Mouse (Mus musculus): ENCODE measurements at regions not wholly inside any gene's neighbourhood (a gene's known extent, or its start where the extent isn't known, plus 50 kb on each side); places are given as distances from the start of the nearest gene placed in this dataset.
A peak's percentile ranks its signal among the peaks of the same experiment; 100 is the strongest.

DNA sequence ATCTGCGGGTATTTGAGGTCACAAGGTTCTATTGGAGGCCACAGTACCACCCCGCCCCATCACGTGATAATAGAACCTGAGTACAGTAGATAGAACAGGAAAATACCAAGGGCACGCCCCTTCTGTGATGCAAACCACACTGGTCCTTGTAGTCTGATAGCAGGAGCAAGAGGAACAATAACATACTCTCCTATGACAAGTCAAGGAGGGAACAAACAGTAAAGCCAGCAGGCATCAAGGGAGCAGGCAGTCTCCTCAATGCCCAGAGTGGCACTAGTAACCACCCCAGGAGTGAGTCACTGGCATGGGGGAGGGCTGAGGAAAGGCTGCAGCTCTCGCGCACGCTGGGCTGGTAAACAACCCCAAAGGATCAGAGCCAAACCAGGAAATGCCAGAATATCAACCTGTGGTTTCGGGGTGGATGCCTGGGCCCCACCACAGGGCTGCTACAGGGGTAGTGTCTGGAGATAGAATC lies 150.5 kb upstream of the Tmc1 start:
- DNase-seq (ENCODE audit: low spot score in 2 of 2): peak; percentile 27 to 46

DNA sequence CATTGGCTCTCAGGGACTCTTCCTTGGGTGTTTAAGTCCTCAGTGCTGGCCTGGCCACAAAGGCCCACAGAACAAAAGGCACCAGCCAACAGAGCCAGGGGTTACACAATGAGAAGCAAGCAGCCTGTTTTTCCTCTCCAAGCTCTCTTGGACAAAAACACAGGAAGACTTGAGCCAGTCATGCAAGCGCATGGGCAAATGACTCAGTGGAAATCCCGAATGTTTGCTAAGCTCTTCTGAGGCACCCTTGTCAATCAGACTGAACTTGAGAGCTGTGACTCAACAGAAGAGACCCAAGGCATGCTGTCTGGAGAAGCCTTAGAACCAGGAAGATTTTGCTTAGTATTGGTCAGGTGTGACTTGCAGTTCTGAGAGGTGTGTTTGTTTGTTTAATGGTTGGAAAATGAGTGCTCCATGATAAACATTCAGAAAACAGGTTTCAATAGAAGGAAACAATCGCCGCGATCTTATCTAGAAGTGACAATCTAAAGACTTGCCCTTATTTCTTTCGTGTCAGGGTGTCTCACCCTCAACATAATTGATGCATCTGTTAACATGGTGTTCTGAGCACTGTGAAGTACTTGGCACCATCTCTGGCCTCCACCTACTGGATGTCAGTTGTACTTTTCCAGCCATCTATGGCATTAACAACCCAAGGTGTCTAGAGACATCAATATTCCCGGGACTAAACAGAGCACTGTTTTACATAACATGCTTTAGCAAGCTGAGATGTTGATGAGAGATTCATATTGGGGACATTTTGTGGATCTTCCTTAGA lies 124.0 kb upstream of the Tmc1 start:
- DNase-seq (ENCODE audit: low spot score in 2 of 2): no peak

DNA sequence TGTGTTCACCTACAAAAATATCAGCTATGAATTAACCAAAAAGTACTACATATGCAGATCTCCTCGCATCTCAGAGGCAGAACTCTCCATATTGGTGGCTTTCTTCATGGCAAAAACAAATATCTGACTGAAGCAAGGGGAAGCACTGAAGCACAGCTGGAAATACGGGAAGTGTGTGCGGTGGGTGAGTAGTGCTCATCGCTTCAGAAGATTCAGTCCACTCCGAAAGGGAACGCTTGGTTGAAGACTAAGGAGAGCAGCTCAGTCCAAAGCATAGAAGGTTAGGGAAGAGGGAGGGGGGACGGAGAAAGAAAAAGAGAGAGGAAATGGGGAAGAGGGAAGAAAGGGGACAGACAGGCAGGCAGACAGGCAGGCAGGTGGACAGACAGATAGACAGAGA lies 114.4 kb upstream of the Tmc1 start:
- DNase-seq (ENCODE audit: low spot score in 2 of 2): no peak

DNA sequence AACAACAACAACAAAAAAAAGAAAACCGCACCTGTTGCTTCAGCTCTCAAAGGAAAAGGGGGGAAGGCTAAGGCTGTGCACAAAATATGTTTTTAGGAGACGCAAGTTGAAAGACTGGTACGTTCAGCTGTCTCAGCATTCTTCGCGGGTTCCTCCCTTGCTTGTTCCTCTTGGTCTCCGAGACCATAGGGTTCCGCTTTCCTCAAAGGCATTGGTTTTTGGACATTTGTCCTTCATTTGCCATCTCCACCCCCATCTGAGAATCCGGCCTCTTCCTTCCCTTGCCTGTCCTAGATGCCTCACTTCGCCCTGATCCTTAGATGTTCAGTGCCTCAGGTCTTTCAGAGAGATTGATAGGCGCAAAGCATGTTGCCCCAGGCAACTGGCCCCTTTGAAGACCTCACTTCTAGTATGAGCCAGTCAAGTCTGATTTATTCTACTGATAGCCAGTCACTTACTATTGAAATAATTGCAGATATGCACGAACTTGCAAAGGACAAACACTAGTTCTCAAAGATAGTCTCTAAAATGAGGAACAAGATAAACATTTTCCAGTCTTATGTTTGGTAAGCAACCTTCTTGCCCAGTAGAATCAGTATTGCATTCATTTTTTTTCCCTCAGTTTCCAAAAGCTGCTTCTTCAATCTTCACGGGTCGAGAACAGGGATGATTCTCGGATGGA lies 112.6 kb upstream of the Tmc1 start:
- DNase-seq (ENCODE audit: low spot score in 2 of 2): no peak

DNA sequence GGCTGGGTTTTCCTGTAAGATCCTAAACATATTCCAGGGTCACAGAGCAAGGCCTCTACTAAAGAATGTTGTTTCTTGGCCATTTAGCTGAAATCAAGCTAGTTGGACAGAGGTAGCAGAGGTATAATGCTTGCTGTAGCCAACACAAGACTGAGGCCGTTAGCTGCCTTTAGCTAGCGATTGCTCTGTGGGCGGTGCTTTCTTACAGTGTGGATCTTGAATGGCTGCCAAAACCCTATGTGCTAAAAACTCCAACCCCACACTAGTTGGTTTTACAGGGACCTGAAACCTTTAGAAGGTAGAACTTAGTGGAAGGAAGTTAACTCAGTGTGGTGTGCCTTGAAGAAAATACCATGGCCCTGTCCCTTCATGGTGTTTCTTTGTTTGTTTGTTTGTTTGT lies 110.9 kb upstream of the Tmc1 start:
- no peak for DNase-seq (ENCODE audit: low spot score in 2 of 2)

DNA sequence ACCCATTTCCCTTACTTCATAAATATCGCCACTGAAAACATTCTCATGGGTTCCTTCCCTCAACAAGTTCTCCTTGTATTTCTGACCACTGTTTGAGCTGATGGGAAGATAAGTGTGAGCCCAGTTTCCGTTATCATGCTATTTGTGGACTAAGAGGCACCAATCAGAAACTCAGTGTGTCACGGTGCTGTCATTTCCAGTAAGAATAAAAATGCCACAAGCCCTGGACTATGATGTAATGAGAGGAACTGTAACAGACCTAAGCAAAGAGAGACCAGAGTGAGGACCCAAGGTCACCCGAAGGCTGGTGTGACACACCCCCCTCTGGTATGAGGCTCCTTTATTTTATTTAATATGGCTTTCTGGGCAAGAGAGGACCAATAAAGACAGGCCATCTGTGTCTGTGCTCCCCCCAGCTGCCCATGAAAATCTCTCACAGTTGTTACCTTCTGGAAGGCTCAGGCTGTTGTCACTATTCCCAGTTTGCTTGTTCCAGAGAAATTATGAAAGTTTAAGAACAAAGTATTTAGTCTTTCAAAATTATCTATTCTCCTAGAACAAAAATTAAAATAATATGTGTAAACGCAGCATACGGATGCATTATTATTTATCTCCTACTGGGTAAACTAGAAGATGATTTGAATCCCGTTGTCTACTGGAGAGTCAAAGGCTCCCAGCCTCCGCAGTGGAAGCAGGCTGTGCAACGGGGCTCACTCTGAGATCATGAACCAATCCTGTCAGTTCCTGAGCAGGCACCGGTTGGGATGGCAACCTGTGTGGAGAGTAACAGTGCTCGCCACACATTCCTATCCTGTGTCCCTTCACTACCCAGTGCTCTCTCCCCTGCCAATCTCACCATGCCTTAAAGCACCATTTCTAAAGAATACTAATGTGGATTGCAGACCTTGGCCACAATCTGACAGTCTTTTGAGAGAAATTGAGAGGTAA lies 99.9 kb upstream of the Tmc1 start:
- no peak for DNase-seq (ENCODE audit: low spot score in 2 of 2)

DNA sequence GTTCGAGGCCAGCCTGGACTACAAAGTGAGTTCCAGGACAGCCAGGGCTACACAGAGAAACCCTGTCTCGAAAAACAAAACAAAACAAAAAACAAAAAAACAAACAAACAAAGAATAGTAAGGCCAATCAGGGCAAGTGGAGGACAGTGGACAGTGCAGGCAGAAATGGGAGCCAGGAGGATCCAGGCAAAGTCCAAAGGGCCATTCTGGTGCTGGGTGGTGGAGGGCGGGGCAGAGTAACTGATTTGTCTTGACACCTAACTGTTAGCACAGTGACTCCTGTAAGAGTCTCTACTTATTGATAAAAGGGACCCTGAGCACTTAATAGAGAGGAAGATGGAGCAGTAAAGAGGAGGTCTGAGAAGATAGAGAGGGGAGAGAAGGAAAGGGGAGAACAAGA lies 98.8 kb upstream of the Tmc1 start:
- no peak for DNase-seq (ENCODE audit: low spot score in 2 of 2)

DNA sequence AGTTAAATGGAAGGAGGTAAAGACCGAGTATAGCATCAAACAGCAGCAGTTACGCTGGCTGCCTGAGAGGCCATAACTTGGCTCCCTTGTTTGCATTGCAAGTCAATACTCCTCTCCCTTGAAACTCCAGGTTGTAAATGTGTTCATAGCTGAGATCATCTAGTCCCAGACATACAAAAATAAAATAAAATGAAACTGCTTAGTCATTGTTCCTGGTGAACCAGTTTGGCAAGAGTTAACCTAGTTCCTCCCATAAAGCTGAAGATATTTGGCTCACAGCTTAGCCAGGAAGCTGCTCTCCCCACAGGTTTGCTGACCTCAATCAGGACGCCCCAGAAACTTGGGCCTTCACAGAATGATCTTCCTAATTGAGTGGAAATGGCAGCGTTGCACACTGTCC lies 97.9 kb upstream of the Tmc1 start:
- no peak for DNase-seq (ENCODE audit: low spot score in 2 of 2)

DNA sequence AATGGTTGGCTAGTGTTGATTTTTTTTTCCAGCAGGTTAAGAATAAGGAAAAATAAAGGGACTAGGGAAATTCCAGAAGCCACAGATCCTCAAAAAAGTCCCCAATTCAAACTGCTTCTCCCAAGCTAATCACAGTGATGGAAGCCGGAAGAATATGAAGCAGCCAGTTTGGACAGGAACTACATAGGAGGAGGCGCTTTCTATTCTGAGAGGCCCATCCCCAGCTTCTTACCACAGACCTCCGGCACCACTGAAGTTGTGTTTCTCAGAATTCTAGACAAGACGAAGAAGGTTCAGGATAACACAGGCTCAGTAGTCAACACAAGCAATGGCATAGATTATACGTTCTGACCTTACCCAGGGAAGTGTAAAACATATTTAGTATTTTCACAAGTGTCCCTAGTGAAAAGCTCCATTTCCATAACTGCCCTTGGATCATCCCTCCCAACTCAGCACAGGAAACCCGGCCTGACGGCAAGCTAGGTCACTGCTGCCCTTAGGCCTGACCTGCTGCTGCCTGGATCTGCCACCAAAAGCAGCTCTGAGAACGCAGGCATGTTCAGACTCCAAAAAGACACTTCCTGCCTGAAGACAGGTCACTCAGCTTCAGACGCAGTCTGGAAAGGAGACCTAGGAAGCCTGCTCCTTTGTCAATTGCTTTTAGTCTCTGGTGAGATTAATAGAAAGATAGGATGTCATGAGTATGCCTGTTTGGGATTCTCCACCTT lies 97.2 kb upstream of the Tmc1 start:
- DNase-seq (ENCODE audit: low spot score in 2 of 2): no peak

DNA sequence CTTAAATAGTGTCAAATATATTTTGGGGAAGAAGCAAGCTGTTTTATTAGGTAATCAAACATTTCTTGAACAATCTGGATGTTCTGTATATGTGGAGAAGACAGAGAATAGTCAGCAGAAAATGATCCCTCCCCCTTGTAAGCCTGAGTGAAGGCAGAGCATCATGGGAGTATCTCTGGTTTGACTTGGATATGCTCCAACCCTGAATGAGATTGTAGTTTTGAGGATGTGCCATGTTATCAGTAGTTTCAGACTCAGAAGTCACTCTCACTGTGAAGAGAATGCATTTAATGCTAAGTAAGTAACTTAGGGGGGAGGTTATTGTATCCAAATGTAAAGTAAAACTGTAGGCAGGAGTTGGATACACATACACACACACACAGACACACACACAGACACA lies 95.3 kb upstream of the Tmc1 start:
- DNase-seq (ENCODE audit: low spot score in 2 of 2): no peak

DNA sequence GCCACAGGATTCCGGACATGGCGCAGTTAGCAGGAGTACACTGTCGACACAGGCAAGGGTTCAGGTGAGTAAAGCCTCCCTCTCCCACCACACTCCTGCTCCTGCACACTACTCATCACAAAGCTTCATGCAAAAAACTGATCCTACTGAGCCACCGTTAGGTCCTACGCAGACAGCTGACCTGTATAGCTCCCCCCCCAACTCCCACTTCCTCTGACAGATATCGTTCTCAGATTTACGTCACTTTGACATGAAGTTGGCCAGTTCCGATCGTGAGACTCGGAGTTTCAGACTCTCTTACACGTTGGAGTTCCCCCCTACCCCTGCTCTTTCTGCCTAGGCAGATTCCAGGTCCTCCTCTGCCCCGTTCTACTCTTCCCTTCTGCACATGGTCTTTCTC lies 91.6 kb upstream of the Tmc1 start:
- DNase-seq (ENCODE audit: low spot score in 2 of 2): no peak

DNA sequence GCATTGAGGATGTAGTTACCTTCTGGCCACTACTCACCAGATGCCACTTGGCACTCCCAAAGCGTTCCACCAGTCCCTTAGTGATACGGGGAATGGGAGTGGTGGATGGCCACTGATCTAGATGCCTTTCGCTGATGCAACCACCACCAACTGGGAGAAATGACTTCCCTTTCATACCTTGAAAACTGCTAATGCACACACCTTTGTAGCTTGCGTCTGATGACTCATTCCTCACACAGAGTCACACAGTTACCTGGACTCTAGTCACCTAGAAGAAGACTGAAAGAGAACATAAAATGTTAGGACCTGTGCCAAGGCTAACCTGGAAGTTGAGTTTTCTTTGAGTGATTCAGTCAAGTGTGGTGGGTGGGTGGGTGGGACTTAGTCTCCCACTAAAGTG lies 90.0 kb upstream of the Tmc1 start:
- no peak for DNase-seq (ENCODE audit: low spot score in 2 of 2)

DNA sequence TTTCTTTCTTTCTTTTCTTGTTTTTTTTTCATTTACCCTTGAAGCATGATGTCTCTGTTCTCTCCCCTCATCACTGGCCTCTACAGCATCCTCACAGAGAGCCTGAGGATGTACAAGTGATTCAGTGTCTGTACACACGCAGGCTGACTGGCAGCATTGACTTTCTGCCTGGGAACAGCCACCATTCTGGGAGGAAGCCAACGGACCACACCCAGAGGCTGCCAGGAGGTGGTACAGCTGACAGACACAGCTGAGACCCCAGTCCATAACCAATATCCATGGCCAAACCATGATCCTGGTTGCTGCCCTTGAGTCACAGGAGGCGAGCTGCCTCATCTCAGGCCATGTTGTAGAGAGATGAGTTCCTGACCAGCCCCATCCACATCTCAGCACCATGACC lies 88.5 kb upstream of the Tmc1 start:
- DNase-seq (ENCODE audit: low spot score in 2 of 2): no peak

DNA sequence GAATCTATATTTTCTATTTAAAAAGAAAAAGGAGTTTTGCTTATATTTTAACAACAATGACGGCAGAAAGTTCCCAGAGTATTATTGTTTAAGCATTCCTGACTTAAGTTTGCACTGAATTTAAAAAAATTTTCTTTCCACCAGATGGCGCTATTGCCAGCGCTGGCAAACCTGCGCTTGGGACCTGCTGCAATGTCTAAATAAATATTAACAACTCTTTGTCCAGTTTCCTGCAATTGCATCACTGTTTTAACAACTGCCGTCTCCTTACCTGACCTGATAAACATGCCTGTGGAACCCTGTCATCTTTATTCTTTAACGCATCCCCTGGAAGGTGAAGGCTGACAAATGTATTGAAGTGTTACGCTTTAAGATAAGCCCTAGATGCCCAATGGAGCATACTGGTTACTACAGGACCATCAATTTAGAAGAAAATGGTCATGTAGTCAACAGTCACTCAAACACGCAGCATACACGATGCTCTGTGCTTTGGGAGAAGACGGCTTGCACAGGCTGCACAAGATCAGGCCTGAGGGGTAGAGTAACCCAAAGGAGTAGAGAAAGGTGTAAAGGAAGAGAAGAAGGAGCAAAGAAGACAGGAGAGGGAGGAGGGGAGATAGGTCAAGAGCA lies 83.6 kb upstream of the Tmc1 start:
- DNase-seq (ENCODE audit: low spot score in 2 of 2): no peak

DNA sequence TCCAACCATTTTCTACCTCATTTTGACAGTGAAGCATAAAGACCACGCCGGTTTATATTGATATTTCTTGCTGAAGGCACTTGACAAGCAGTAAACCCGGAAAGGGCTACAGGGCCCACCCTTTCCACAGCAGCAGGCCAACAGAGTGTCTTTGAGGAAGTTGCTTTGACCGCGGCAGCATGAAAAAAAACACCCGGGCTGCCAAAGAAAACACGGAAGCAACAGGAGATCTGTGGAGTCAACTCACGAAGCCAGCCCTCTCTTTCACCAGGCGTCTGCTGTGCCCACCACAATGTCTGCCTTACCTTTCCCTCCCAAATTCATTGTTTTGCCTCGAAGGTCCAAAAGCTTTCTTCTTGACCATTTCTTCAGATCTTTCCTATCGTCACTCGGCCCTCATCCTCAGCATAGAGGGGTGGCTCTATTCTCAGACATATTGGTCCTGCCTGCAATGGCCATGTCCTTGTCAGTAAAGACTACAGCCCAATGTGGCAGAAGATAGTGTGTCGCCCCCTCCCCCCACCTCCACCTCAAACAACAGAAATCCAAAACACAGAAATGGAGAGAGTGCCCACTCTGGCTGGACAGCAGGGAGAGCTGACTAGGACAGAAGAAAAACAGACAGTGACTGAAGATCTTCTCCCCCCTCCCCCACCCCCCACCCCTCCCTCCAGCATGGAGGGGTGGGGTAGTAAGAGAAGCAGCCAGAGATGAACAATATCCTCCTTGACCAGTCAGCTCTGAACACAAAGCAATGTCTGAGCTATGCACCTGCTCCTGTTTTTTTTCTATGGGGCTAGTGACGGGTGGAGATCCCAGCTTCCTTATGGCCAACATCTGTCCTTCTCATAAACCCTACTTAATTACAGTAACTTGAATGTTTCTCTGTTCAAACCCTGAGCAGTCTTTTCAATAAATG lies 82.8 kb upstream of the Tmc1 start:
- DNase-seq (ENCODE audit: low spot score in 2 of 2): no peak

DNA sequence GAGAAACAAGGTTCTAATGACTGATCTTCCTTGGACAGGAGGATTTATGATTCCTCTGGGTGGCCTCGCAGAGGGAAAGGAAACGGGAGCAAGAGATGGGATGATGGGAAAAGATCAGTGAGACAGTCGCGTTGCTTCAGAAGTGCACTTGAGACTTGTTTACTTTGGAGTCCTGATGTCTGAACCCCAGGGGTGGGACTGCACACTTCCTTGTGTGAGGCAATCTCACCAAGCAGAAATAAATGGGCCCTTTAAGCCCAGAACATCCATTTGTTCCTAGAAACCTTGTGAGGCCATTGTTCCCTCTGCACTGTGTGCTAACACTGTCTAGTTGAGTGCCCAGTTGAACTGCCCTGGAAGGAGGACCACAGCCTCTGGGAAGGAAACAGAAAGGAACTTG lies 81.5 kb upstream of the Tmc1 start:
- DNase-seq (ENCODE audit: low spot score in 2 of 2): no peak

DNA sequence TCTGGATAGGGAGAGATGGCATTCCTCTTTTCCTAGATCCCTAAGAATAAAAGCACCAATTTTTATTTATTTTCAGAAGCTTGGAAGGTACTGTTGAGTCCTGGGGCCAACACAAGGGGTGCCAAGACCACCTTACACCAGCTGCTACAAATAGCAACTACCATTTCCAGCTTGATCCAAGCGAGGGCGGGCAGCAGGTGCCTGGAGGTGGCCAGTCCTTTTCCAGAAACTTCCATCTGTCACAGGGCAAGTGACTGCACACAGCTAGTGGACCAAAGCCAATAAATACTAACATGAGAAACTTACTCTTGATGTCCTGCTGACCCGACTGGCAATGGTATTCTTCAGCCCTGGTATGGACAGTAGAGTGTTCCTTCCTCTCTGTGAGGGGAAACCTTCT lies 80.0 kb upstream of the Tmc1 start:
- DNase-seq (ENCODE audit: low spot score in 2 of 2): no peak

DNA sequence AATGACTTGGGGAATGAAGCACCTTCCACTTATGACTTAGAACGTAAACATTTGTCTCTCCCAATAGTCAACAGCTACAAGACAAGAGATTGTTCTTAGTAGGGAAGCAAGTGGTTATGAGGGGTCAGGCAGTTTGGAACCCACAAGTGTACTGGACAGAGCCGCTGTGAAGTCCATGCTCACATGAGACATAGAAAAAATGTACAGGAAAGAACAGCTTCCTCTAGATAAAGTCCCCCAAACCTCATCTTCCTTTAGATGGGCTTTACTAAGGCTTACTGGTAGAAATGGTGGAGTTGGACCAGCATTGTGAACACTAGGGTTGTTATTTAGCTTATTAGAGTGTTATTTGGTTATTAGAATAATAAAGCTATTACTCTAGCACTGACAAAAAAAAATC lies 78.6 kb upstream of the Tmc1 start:
- no peak for DNase-seq (ENCODE audit: low spot score in 2 of 2)

DNA sequence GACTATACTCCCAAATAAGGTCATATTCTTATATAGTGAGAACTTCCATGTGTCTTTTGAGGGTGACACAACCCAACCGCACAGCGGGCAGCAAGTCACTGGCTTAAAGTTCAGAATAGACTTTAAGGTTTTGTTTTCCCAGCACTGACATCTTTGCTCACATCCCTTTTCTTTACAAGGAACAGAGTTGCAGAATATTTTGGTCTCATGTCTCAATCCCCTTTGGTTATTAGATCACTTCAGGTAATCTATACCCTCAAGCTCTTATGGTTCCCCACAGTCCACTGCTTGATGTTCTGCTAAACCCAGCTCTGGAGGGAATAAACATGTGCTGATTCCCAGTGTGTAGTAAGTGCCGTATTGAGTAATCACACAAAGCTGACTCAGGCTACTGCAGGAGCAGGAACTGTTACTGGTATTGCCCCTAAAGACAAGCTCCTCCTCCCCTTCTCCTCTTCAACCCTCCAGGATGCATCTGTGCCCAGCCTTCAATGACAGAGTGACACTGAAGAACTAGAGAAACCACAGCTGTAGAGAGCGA lies 77.8 kb upstream of the Tmc1 start:
- no peak for DNase-seq (ENCODE audit: low spot score in 2 of 2)
